Mouse (Mus musculus): Measurements from ENCODE around the gene Baz1a. TPM values are rescaled to one million over a fixed set of nuclear protein-coding genes. Genes with fewer than 3 reads are reported as not detected.

Baz1a gene
- 1 to 10 TPM; 6.8 to 8.6 TPM for total RNA-seq (2021)

GRCm38 (mm10) chr12:55013626-55014398 lies at the start of gene Baz1a:
Baz1a (minus strand) TSS chr12:55014348.
- intact Hi-C loops (cut with DNase I) = no loop called here
- no peak for DNase-seq (ENCODE audit: low spot score)

GRCm38 (mm10) chr12:55062141-55062540 lies 48.0 kb upstream of the Baz1a start:
- no peak for DNase-seq (ENCODE audit: low spot score)
- intact Hi-C loops (cut with DNase I) = no loop called here

- intact Hi-C loops (cut with DNase I) = no loop called here
- no peak for DNase-seq (ENCODE audit: low spot score)
Measured at GRCm38 (mm10) chr12:55061006-55061405, 46.9 kb upstream of the Baz1a start.

GRCm38 (mm10) chr12:55060212-55060898 lies 46.2 kb upstream of the Baz1a start:
- no peak for DNase-seq (ENCODE audit: low spot score)
- intact Hi-C loops (cut with DNase I) = no loop called here

GRCm38 (mm10) chr12:55059812-55060211 lies 45.7 kb upstream of the Baz1a start:
- intact Hi-C loops (cut with DNase I) = no loop called here
- no peak for DNase-seq (ENCODE audit: low spot score)

GRCm38 (mm10) chr12:55058865-55059615 lies 44.9 kb upstream of the Baz1a start:
- intact Hi-C loops (cut with DNase I) = no loop called here
- no peak for DNase-seq (ENCODE audit: low spot score)

- intact Hi-C loops (cut with DNase I) = no loop called here
- DNase-seq (ENCODE audit: low spot score) = no peak
Measured at GRCm38 (mm10) chr12:55056703-55057102, 42.6 kb upstream of the Baz1a start.

GRCm38 (mm10) chr12:55054551-55055241 lies 40.5 kb upstream of the Baz1a start:
- intact Hi-C loops (cut with DNase I) = no loop called here
- DNase-seq (ENCODE audit: low spot score) = no peak

GRCm38 (mm10) chr12:55053267-55053666 lies 39.1 kb upstream of the Baz1a start:
- DNase-seq (ENCODE audit: low spot score) = no peak
- intact Hi-C loops (cut with DNase I) = no loop called here

GRCm38 (mm10) chr12:55051210-55052173 lies 37.3 kb upstream of the Baz1a start:
- DNase-seq (ENCODE audit: low spot score) = no peak
- intact Hi-C loops (cut with DNase I) = no loop called here

GRCm38 (mm10) chr12:55049731-55050353 lies 35.7 kb upstream of the Baz1a start:
- no peak for DNase-seq (ENCODE audit: low spot score)
- intact Hi-C loops (cut with DNase I) = no loop called here

- intact Hi-C loops (cut with DNase I) = no loop called here
- no peak for DNase-seq (ENCODE audit: low spot score)
Measured at GRCm38 (mm10) chr12:55041011-55041410, 26.9 kb upstream of the Baz1a start.

GRCm38 (mm10) chr12:55027088-55027487 lies 12.9 kb upstream of the Baz1a start:
- no peak for DNase-seq (ENCODE audit: low spot score)
- intact Hi-C loops (cut with DNase I) = no loop called here

GRCm38 (mm10) chr12:55023284-55023683 lies 9.1 kb upstream of the Baz1a start:
- intact Hi-C loops (cut with DNase I) = no loop called here
- no peak for DNase-seq (ENCODE audit: low spot score)

GRCm38 (mm10) chr12:55019421-55019877 lies 5.3 kb upstream of the Baz1a start:
- no peak for DNase-seq (ENCODE audit: low spot score)
- intact Hi-C loops (cut with DNase I) = no loop called here

- no peak for DNase-seq (ENCODE audit: low spot score)
- intact Hi-C loops (cut with DNase I) = no loop called here
Measured at GRCm38 (mm10) chr12:55017119-55017721, 3.1 kb upstream of the Baz1a start.

- no peak for DNase-seq (ENCODE audit: low spot score)
- intact Hi-C loops (cut with DNase I) = no loop called here
Measured at GRCm38 (mm10) chr12:55016339-55017118, 2.4 kb upstream of the Baz1a start.

All from heart, postnatal 25 days (tissue).